Mouse (Mus musculus) left cerebral cortex, adult 2 months (tissue): ENCODE measurements around the gene Tbc1d7. TPM values are rescaled to one million over a fixed set of nuclear protein-coding genes. Genes with fewer than 3 reads are reported as not detected.

Source experiments
- DNase-seq, 2 experiments: peaks; one replicate each; pipeline ENCODE4 v3.0.0; 2021 to 2022; ENCODE audit warnings: low spot score in 2 of 2, mixed read lengths in 1 of 2; ENCODE audit errors: extremely low spot score in 1 of 2
- H3K27ac ChIP-seq: fragments of 200-600 bp; 2 replicates; pipeline ENCODE4 v1.8.1; 2022
- H3K4me3 ChIP-seq: fragments of 200-600 bp; 2 replicates; pipeline ENCODE4 v1.8.1; 2022
- CTCF ChIP-seq: fragments of 200-600 bp; IDR thresholded peaks from 2 replicates; pipeline ENCODE4 v1.8.1; 2022; ENCODE audit warnings: antibody characterized with exemption, mild to moderate bottlenecking, moderate library complexity
- intact Hi-C: fragments of 180-260 bp; cut with DNase I; formaldehyde crosslinking; loops from one replicate; pipeline ENCODE4 v1.15.1; 2025
- long read RNA-seq, 2 experiments: library from polyadenylated mRNA; stranded (forward); transcript quantifications; one replicate each; pipeline ENCODE4 v2.0.0; 2021; ENCODE audit warnings: borderline mapping rate in 2 of 2
- total RNA-seq, 2 experiments: library from RNA; stranded (reverse); gene quantifications; 2 replicates each; pipeline ENCODE4 v1.2.3; 2021

Tbc1d7 gene
- total RNA-seq, result 10 to 100 TPM; 23.4 to 29.0 TPM
- long read RNA-seq, experiment 1, transcript Tbc1d7-202 (8 exons, 1,246 nt), result major isoform, 10 of 38 reads
- long read RNA-seq, experiment 1, partial matches to known transcripts, result 3 of 38 reads
- long read RNA-seq, experiment 1, other reads (novel, unspliced or antisense), result 24 of 38 reads
- long read RNA-seq, experiment 2, partial matches to known transcripts, result 3 of 24 reads
- long read RNA-seq, experiment 2, other reads (novel, unspliced or antisense), result 17 of 24 reads

- Histone ChIP-seq H3K27ac (peak within 1 kb of the TSS; percentile 85), H3K4me3 (peak within 1 kb of the TSS; percentile 63)
- peak; percentile 98 to 99 for DNase-seq
- TF ChIP-seq CTCF, result no peak
- intact Hi-C loops, result loop anchor here (1.0 to 5.0 kb wide), 3 partner anchors 227 to 566 kb away; partner anchors contain the start of gene Nol7
Observed at GRCm38 (mm10) chr13:43171020-43171710, at the start of gene Tbc1d7. Gene Tbc1d7, minus strand, starts transcription at chr13:43171501.

GRCm38 (mm10) chr13:43220635-43221034, 49.3 kb upstream of the Tbc1d7 start:
- intact Hi-C loops, result no loop called here

GRCm38 (mm10) chr13:43218764-43219163, 47.5 kb upstream of the Tbc1d7 start:
- Histone ChIP-seq H3K27ac (peak overlapping the region; percentile 61), H3K4me3 (no peak overlapping the region)
- intact Hi-C loops, result no loop called here
- DNase-seq, result no peak
- no peak for TF ChIP-seq CTCF

More at GRCm38 (mm10) chr13:43220635-43221034, 49.3 kb upstream of the Tbc1d7 start:
- no peak overlapping the region for H3K27ac ChIP-seq
- TF ChIP-seq CTCF, result no peak
- no peak for DNase-seq
- H3K4me3 ChIP-seq, result no peak overlapping the region

- H3K4me3 ChIP-seq, result no peak overlapping the region
- intact Hi-C loops, result no loop called here
- DNase-seq, result no peak
- TF ChIP-seq CTCF, result no peak
- peak overlapping the region; percentile 61 for H3K27ac ChIP-seq
Observed at GRCm38 (mm10) chr13:43218284-43218683, 47.0 kb upstream of the Tbc1d7 start.

GRCm38 (mm10) chr13:43217686-43218085, 46.4 kb upstream of the Tbc1d7 start:
- intact Hi-C loops, result no loop called here
- peak overlapping the region; percentile 61; the same call in 1 of the 2 replicates for H3K27ac ChIP-seq
- H3K4me3 ChIP-seq, result no peak overlapping the region
- TF ChIP-seq CTCF, result no peak
- DNase-seq, result no peak

- no peak for TF ChIP-seq CTCF
- DNase-seq, result no peak
- Histone ChIP-seq H3K27ac (no peak overlapping the region; the same call in 1 of the 2 replicates), H3K4me3 (no peak overlapping the region)
- intact Hi-C loops, result no loop called here
Observed at GRCm38 (mm10) chr13:43217059-43217458, 45.8 kb upstream of the Tbc1d7 start.

- DNase-seq, result no peak
- intact Hi-C loops, result no loop called here
- Histone ChIP-seq H3K4me3 (no peak overlapping the region), H3K27ac (peak overlapping the region; percentile 40)
- no peak for TF ChIP-seq CTCF
Observed at GRCm38 (mm10) chr13:43215994-43216706, 44.8 kb upstream of the Tbc1d7 start.

GRCm38 (mm10) chr13:43215144-43215993, 44.1 kb upstream of the Tbc1d7 start:
- no peak overlapping the region for H3K4me3 ChIP-seq
- H3K27ac ChIP-seq, result peak overlapping the region; percentile 40; the same call in 1 of the 2 replicates

GRCm38 (mm10) chr13:43212338-43212737, 41.0 kb upstream of the Tbc1d7 start:
- no peak for DNase-seq
- intact Hi-C loops, result no loop called here
- Histone ChIP-seq H3K27ac (peak overlapping the region; percentile 13; the same call in 1 of the 2 replicates), H3K4me3 (no peak overlapping the region)
- TF ChIP-seq CTCF, result no peak

More at GRCm38 (mm10) chr13:43215144-43215993, 44.1 kb upstream of the Tbc1d7 start:
- no peak for DNase-seq
- intact Hi-C loops, result no loop called here
- TF ChIP-seq CTCF, result no peak

GRCm38 (mm10) chr13:43210956-43211355, 39.7 kb upstream of the Tbc1d7 start:
- DNase-seq, result no peak
- intact Hi-C loops, result no loop called here
- H3K4me3 ChIP-seq, result no peak overlapping the region
- TF ChIP-seq CTCF, result no peak
- H3K27ac ChIP-seq, result no peak overlapping the region

GRCm38 (mm10) chr13:43209560-43209959, 38.3 kb upstream of the Tbc1d7 start:
- no peak for DNase-seq
- no peak for TF ChIP-seq CTCF
- no peak overlapping the region for H3K4me3 ChIP-seq
- H3K27ac ChIP-seq, result peak overlapping the region; percentile 63; the same call in 1 of the 2 replicates
- intact Hi-C loops, result no loop called here
